Mouse (Mus musculus) intestine, postnatal 0 days (tissue): ENCODE data around the gene Adamtsl5. TPM values are rescaled to one million over a fixed set of nuclear protein-coding genes. Genes with fewer than 3 reads are reported as not detected.

Experiments
- ATAC-seq: fragments of 200-750 bp; cut with Nextera tagmentation; 2 replicates; pipeline ENCODE4 v1.8.0; 2017; ENCODE audit warnings: mild to moderate bottlenecking, moderate TSS enrichment, moderate library complexity
- H3K27ac ChIP-seq: fragments of 300-500 bp; sonication (generic); 2 replicates; pipeline ENCODE4 v1.5.1; 2014; ENCODE audit warnings: mild to moderate bottlenecking, low read depth, low read length, moderate library complexity
- H3K27me3 ChIP-seq: fragments of 300-500 bp; sonication (generic); replicated peaks from 2 replicates; pipeline ENCODE4 v1.6.1; 2014; ENCODE audit warnings: low read length, mixed read lengths; ENCODE audit not compliant: control insufficient read depth, insufficient read depth
- H3K36me3 ChIP-seq: fragments of 300-500 bp; sonication (generic); 2 replicates; pipeline ENCODE4 v1.6.1; 2014; ENCODE audit warnings: mild to moderate bottlenecking, moderate library complexity; ENCODE audit not compliant: control insufficient read depth, insufficient read depth
- H3K4me1 ChIP-seq: fragments of 300-500 bp; sonication (generic); replicated peaks from 2 replicates; pipeline ENCODE4 v1.6.1; 2014; ENCODE audit warnings: antibody characterized with exemption, low read length, mixed read lengths; ENCODE audit not compliant: control insufficient read depth, insufficient read depth
- H3K4me2 ChIP-seq: fragments of 300-500 bp; sonication (generic); replicated peaks from 2 replicates; pipeline ENCODE4 v1.6.1; 2014; ENCODE audit warnings: low read depth, mild to moderate bottlenecking, moderate library complexity
- H3K4me3 ChIP-seq: fragments of 300-500 bp; sonication (generic); 2 replicates; pipeline ENCODE4 v1.5.1; 2014; ENCODE audit warnings: low read depth, low read length
- H3K9ac ChIP-seq: fragments of 300-500 bp; sonication (generic); 2 replicates; pipeline ENCODE4 v1.6.1; 2014; ENCODE audit warnings: mild to moderate bottlenecking, low read depth, low read length
- H3K9me3 ChIP-seq: fragments of 300-500 bp; sonication (generic); 2 replicates; pipeline ENCODE4 v1.6.1; 2016; ENCODE audit warnings: mixed run types; ENCODE audit not compliant: control insufficient read depth
- CTCF ChIP-seq: sonication (generic); IDR thresholded peaks from 2 replicates; pipeline ENCODE4 v1.5.1; 2016; ENCODE audit warnings: low read depth, mild to moderate bottlenecking, control low read depth, antibody characterized with exemption, moderate library complexity
- WGBS: fragments of 180-500 bp; shearing (Covaris S2); extraction: QIAGEN DNeasy Blood & Tissue Kit; methylation state at CpG from one replicate; pipeline ENCODE4 v1.1.7; 2014; 5-methylcytosine and 5-hydroxymethylcytosine counted together
- polyA plus RNA-seq: library from polyadenylated mRNA; unstranded; fragments of >200 nt; fragmentation: Nextera tagmentation; extraction: Ambion mirVana; gene quantifications from 2 replicates; pipeline ENCODE4 v1.2.1, GENCODE M21; 2015

Gene Adamtsl5
- polyA plus RNA-seq = 46.7 and 50.4 TPM in 2 replicates

DNA sequence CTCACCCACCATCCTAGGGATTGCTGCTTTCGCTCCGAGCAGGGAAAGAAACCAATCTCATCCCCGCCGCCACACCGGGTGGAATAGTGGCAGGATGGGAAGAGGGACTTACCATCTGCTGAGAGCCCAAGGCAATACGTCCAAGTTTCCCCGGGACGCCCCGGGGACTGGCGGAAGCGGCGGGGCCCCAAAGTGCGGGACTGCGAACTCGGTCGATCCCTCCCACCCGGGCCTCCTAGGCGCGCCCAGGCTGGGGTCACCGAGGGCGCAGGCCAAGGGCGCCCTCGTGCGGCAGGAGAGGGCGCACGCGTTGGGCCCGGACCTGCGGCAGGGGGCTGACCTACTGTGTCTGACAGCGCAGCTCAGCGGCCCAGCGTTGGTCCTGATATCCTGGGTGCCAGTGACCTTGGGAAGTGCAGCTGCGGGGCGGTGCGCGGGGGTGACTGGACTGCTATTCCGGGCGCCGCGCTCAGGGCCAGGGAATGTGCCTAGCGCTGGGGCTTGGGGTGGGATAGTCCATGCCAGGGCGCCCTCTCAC, at the start of gene Adamtsl5:
TSS of gene Adamtsl5 (minus strand) at position 169 of the 538 bp plus-strand sequence.
- peak within 1 kb of the TSS; percentile 45 for H3K4me3 ChIP-seq
- H3K4me2 ChIP-seq = peak within 1 kb of the TSS; percentile 77
- H3K27me3 ChIP-seq = no peaks in the 10 kb centered on the region
- H3K27ac ChIP-seq = peak within 1 kb of the TSS; percentile 46; the same call in 1 of the 2 replicates
- H3K9ac ChIP-seq = peak within 1 kb of the TSS; percentile 45
- peak; percentile 37 for ATAC-seq
- 1% methylated on average over 41 of the region's 42 CpGs for WGBS
- H3K36me3 ChIP-seq = no peaks in the 10 kb centered on the region; the same call in 1 of the 2 replicates
- peaks cover 7% of the 10 kb centered on the region; the same call in 1 of the 2 replicates for H3K4me1 ChIP-seq
- no peaks in the 10 kb centered on the region for H3K9me3 ChIP-seq
- peak; percentile 96 for TF ChIP-seq CTCF

DNA sequence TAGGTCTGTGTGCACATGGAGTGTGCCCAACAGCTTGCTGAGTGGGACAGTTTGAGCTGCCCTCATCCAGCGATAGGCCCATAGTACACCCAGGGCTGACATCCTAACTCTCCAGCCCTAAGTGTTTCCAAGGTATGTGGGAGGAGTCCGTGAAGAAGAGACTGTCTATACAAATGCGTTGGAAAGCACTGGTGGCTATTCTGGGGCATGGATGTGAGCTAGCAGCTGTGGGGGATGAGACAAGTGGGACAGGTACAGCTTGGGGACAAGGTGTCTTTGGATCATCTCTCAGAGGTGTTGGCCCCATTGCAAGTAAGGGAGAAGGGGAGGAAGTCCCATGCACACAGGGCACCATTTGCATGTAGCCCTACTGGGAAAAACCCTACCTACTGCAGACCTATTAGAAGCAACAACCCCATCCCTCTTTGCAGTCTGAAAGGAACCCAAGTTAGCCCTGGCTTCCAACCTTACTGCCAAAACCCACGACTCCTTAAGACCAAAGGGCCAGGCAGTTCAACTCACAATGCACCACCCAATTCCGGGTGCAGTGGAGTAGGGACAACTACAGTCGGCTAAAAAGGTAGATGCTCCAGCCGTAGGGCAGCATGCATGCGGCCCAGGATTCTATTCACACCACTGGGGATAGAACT, 49.4 kb upstream of the Adamtsl5 start:
- WGBS = 29% methylated on average over 8 of the region's 8 CpGs
- Histone ChIP-seq H3K4me2 (peak overlapping the region; percentile 82), H3K9me3 (no peaks in the 10 kb centered on the region), H3K4me1 (peaks cover 6% of the 10 kb centered on the region), H3K9ac (no peak overlapping the region), H3K27me3 (no peaks in the 10 kb centered on the region), H3K27ac (no peak overlapping the region), H3K36me3 (peaks cover 43% of the 10 kb centered on the region), H3K4me3 (peak overlapping the region; percentile 76; the same call in 1 of the 2 replicates)
- TF ChIP-seq CTCF = no peak
- ATAC-seq = no peak

DNA sequence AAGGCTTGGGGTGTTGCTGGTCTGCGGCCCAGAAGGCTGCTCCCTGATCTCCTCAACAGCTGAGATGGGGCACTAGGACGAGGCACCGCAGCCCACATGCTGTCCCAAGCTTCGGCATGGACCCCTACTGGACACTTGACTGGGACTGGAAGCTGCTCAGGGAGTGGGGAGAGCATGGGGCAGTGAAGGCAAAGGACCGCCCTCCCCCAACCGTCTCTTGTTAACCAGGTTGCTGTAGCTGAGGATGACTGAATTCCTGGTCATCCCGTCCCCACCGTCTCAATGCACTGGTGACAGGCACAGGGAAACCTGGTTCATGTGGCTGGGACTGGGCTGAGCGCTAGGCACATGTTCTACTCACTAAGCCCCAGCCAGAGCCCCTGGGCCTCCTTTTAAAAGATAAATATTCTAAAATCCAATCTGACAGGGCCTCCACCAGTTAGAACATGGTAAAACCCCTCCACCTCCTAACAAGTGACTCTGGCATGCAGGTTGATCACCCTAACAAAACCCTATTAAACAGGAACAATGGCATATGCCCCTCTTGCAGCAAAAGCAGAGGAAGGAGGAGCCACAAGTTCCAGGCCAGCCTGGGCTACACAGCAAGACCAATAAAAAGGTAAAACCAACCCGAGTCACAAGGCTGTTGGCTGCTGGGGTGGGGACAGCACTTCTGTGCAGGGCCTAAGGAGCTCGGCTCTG, 48.8 kb upstream of the Adamtsl5 start:
- Histone ChIP-seq H3K36me3 (peaks cover 44% of the 10 kb centered on the region), H3K9me3 (no peaks in the 10 kb centered on the region), H3K9ac (no peak overlapping the region), H3K27me3 (no peaks in the 10 kb centered on the region), H3K4me2 (peak overlapping the region; percentile 82; the same call in 1 of the 2 replicates), H3K27ac (no peak overlapping the region), H3K4me1 (peaks cover 6% of the 10 kb centered on the region), H3K4me3 (no peak overlapping the region)
- 76% methylated on average over 11 of the region's 11 CpGs for WGBS
- no peak for TF ChIP-seq CTCF
- no peak for ATAC-seq

DNA sequence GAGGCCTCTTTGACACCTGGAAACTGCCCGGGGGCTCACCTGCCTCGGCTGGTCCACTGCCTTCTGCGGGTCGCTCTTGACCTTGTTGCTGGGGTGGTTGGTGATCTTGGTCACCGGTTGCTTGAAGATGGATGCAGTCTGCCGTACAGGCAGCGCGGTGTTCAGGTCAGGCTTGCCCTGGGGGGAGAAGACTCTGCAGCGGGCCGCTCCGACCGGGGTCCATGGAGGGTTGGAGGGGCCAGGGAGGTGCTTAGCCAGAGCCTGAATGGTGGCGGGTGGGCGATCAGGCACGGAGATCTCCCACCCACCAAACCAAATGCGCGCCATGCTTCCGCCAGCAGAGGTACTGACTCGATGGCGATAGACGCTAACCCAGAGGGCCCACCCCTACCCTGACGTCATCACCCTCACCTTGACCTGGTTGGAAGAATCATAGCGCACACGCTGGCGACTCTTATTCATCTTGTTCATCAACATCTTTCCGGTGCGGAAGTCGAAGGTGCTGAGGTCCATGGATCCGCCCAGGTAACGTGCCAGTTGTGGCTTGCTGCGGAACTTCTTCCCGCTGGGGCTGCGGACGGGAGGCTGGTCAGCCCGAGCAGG, 46.9 kb upstream of the Adamtsl5 start:
- Histone ChIP-seq H3K4me2 (no peak overlapping the region), H3K27me3 (no peaks in the 10 kb centered on the region), H3K9me3 (no peaks in the 10 kb centered on the region), H3K27ac (no peak overlapping the region), H3K4me3 (no peak overlapping the region), H3K9ac (no peak overlapping the region), H3K4me1 (peaks cover 6% of the 10 kb centered on the region), H3K36me3 (peaks cover 34% of the 10 kb centered on the region)
- no peak for TF ChIP-seq CTCF
- 95% methylated on average over 35 of the region's 35 CpGs for WGBS
- ATAC-seq = no peak

DNA sequence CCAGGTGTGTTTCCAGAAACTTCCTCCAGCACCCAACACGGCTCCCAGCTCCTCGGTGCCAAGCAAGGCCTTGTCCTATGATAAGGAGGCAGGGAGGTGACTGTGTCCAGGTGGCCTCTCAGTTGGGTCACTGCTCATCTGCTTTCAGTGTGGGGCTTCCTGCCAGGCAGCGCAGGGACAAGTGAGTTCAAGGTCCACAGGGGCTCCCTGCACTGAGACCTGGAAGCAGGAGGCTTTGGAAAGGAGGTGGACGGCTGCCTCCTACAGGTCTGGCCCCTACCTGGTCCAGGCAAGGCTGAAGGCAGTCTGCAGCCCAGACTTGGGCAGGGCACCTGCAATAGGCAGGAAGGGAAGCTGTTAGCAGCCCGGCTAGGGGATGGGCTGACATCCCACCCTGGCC, 44.5 kb upstream of the Adamtsl5 start:
- TF ChIP-seq CTCF = peak; percentile 68
- H3K4me3 ChIP-seq = no peak overlapping the region

DNA sequence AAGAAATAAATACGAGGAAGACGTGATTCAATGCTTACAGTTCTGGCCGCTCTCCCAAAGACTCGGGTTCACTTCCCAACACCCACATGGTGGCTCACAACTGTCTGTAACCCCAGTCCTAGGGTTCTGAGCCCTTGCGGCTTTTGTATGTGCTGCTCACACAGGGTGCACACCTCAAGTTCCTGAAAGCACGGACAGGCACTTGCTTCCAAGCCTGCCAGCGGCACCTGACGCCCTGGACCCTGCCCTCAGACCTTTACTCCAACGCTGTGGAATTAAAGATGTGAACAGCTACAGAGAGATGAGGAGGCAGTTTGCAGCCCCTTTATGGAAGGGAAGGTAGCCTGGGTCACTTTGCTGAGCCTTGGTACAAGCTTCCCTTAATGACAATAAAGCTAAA, 42.5 kb upstream of the Adamtsl5 start:
- H3K27ac ChIP-seq = peak overlapping the region; percentile 66
- ATAC-seq = no peak
- 41% methylated on average over 9 of the region's 9 CpGs for WGBS
- 0 out of 2 replicates have a peak, but pooled peaks cover 4% of the 10 kb centered on the region for H3K4me1 ChIP-seq
- peaks cover 34% of the 10 kb centered on the region for H3K36me3 ChIP-seq
- H3K27me3 ChIP-seq = no peaks in the 10 kb centered on the region
- TF ChIP-seq CTCF = no peak
- no peak overlapping the region for H3K4me2 ChIP-seq
- H3K9ac ChIP-seq = no peak overlapping the region
- H3K9me3 ChIP-seq = no peaks in the 10 kb centered on the region
- no peak overlapping the region for H3K4me3 ChIP-seq

More for the DNA sequence above, 44.5 kb upstream of the Adamtsl5 start:
- WGBS = 58% methylated on average over 5 of the region's 5 CpGs
- ATAC-seq = peak; percentile 35
- H3K27ac ChIP-seq = peak overlapping the region; percentile 75
- H3K9ac ChIP-seq = 0 out of 2 replicates have a peak overlapping the region, but pooled peaks have one; percentile 7
- H3K4me2 ChIP-seq = no peak overlapping the region
- no peaks in the 10 kb centered on the region for H3K27me3 ChIP-seq
- H3K36me3 ChIP-seq = peaks cover 34% of the 10 kb centered on the region
- no peaks in the 10 kb centered on the region for H3K9me3 ChIP-seq
- H3K4me1 ChIP-seq = peaks cover 7% of the 10 kb centered on the region; the same call in 1 of the 2 replicates
